Mouse (Mus musculus): ENCODE data around the gene Sppl2b.

Sppl2b gene

DNA sequence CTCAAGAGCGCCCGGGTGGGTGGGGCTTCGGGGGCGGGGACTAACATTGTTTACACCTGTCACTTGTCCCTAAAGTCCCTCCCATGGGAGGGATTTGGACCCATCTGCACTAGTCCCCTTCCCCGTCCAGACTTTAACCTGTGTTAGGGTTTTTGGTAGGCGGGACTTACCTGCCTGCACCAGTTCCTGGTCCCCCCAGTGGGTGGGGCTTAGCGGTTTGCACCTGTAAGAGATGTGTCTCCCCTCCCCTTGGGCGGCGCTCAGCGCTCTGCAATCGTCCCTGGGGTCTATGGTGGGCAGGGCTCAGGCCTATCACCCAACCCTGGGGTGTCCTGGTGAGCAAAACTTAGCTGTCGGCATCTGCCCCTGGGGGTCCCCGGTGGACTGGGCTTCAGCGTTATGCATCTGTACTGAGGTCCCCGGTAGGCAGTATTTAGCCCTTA, 62.3 kb downstream of the Sppl2b start:
- DNase-seq (ENCODE audit: extremely low read depth, insufficient read length, low spot score), result no peak

- DNase-seq (ENCODE audit: extremely low read depth, insufficient read length, low spot score), result peak; percentile 81
Measured at GRCm38 (mm10) chr10:80917779-80918434, 62.8 kb downstream of the Sppl2b start, which contains the start of gene Lmnb2. TSS of gene Lmnb2 (minus strand) at chr10:80918245.
